Mouse (Mus musculus) heart, postnatal 14 days (tissue): ENCODE measurements around the gene Sf3b4. TPM values are rescaled to one million over a fixed set of nuclear protein-coding genes. Genes with fewer than 3 reads are reported as not detected.
A peak's percentile ranks its signal among the peaks of the same experiment; 100 is the strongest.
"Not testable (repeated sequence)": the region's sequence is repeated elsewhere in the genome, so short reads cannot be mapped to it uniquely, and the experiment has no call there.

Experiments
- DNase-seq, 2 experiments: peaks; one replicate each; pipeline ENCODE4 v3.0.0; 2021 to 2022
- intact Hi-C: fragments of 180-260 bp; cut with DNase I; formaldehyde crosslinking; loops from one replicate; pipeline ENCODE4 v1.15.1; 2025
- total RNA-seq, 2 experiments: library from RNA; stranded (reverse); gene quantifications; 2 replicates each; pipeline ENCODE4 v1.2.3; 2021

Gene Sf3b4
- total RNA-seq, 2 experiments from 2014 or later, result 18.3 to 22.3 TPM

DNA sequence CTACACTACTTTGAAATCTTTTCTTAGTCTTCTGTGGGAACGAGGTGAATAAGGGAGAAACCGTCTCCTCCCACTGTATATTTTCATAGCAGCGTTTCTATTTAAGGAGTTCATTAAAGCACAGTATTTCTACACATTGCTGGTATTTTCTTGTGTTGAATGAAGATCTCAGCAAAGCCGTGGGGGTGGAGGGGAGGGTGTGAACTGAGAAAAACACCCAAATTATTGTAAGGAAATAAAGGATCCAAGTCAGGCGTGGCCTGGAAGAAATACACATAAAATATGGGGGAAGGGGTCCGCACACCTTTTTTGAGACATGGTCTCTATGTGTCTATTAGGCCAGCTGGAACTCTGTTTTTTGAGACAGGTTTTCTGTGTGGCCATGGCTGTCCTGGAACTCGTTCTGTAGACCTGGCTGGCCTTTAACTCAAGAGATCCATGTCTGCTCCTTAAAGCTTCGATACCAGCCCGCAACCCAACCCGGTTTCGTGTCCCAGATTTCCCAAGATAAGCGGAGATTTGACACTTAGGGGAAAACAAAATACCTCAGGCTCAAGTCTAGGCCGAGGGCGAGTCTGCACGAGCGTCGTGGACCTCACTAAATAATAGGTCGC, 442 bp upstream of the Sf3b4 start:
- DNase-seq, result no peak
- intact Hi-C loops, result loop anchor here (2.0 kb wide), 1 partner anchor 49 kb away; the partner anchor contains the start of genes Hist2h2ac and Hist2h2be

DNA sequence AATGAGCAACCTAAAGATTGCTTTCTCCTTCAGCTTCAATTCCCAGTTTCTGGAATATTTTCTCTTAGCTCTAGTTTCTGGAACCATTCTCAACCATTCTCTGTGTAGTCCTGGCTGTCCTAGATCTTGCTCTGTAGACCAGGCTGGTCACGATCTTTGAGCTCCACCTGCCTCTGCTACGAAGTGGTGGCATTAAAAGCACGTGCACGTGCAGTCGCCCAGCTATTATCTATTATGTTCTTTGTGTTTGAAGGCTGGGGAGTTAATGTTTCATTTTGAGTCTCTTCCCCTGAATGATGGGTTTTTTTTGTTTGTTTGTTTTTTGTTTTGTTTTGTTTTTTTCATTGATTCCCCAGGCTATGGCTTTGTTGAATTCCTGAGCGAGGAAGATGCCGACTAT, 1.1 kb downstream of the Sf3b4 start:
- intact Hi-C loops, result loop anchor here (2.0 kb wide), 1 partner anchor 48 kb away; the partner anchor contains the start of genes Hist2h2ac and Hist2h2be
- no peak for DNase-seq

DNA sequence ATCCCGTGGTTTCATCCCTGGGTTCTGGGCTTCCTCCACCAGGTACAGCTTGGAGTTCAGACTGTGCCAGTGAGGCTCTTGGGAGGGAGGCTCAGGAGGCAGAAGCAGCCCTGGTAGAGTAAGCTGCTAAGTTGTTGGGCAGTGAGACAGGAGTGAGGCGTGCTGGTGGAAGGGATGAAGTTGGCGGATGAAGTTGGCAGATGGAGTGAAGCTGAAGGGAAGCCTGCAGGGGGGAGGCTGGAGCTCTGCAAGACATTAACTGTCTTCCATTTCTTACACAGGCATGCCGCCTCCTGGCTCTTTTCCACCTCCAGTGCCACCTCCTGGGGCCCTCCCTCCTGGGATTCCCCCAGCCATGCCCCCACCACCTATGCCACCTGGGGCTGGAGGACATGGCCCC, 1.9 kb downstream of the Sf3b4 start:
- intact Hi-C loops, DNase-seq: not testable (repeated sequence)

DNA sequence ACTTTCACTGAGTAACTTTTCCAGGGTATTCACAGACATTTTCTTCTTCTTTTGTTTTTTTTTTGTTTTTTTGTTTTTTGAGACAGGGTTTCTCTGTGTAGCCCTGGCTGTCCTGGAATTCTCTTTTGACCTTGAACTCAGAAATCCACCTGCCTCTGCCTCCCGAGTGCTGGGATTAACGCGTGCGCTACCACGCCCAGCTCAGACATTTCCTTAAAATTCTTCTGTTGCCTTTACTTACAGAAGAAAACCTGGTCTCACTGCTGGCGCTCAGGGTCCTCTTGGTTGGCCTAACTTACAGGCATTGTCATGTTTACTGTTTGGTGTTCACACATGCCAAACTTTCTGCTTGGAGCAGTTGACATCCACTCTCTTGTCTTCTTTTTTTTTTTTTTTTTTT, 3.1 kb downstream of the Sf3b4 start:
- intact Hi-C loops, result no loop called here
- DNase-seq, result no peak

DNA sequence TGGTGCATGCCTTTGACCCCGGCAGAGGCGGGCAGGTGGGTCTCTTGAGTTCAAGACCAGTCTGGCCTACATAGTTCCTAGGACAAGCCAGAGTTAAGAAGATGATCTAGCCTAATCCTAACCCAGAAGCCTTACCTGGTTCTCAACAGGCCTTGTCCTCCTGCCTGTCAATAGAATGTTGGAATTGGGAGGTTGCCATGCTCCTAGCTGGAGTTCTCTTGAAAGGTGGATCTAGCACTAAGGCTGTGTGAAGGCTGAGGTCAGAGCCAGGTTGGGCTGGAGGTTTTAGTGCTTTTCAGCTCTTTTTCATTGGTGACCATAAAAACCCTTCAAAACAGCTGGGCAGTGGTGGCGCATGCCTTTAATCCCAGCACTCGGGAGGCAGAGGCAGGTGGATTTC, 6.3 kb downstream of the Sf3b4 start:
- DNase-seq, result no peak
- intact Hi-C loops, result no loop called here

DNA sequence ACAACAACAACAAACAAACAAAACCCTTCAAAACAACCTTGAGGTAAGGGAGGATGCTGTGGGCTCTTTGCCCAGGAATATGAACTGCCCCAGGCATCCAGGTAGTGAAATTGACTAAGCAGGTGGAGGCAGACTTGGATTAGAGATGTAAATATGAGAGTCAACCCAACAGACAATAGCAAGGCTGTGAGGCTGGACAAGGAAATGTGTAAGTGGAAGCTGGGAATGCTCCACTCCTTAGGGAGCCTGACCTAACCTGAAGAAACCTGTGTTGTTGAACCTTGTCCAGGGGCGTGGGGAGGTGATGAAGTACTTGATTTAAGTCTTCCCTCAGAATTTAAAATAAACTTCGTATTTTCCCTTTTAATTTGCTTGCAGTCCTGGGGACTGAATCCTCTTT, 6.8 kb downstream of the Sf3b4 start:
- DNase-seq, result no peak
- intact Hi-C loops, result no loop called here

DNA sequence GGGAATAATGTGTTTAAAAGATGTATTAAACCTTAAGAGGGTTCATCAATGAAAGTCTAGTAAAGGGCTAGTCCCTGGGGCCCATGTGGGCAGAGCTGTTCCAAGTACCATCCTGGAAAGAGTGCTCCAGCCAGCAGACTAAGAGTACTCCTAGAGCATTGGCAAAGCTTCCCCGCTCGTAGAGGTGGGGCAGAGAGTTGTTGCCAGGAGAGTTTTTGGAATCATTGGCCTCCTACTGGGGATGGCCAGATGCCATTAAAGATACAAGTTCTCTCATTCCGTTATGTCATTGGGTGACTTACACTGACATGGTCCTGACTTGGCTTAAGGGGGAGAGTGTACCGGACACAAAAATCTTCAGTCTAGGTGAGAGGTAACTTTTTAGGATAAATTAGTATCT, 7.4 kb downstream of the Sf3b4 start:
- peak; percentile 39 to 67 for DNase-seq
- intact Hi-C loops, result no loop called here

DNA sequence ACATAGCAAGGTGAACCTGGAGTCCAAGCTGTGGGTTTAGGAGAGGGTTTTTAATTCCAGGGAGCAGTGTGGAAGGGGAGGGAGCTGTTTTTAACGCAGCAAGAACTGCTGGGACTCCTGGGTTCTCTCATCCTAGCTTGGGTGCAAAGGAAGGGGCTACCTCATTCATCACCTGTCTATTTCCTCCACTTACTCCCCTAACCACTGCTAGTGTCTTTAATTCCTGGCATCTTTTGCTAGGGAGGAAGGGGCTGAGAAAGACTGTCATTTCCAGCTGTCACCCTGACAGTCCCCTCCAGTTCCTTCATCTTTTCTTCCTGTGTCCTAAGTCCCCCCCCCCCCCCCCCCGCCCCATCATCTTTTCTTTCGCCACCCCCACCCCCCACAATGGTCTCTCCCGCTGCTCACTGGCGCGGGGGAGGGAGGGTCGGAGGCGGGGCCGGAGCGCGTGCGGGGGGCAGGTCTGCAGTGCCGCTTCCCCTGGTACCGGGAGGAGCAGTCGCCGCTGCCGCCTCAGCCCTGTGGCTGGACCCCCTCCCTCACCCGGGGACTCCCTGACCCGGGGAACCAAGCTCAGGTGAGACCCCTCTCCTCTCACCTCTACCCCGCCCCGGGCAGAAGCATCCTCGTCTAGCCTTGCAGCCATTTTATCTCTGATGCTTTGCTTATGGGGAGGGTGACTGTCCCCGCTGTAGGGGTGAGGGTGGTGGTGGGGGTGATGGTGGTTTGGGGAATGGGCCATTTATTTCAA, 8.8 kb downstream of the Sf3b4 start, which contains the start of gene Sv2a:
Gene Sv2a, plus strand, starts transcription at position 425 of the 751 bp plus-strand sequence.
- peak; percentile 50 to 63 for DNase-seq
- intact Hi-C loops, result no loop called here

DNA sequence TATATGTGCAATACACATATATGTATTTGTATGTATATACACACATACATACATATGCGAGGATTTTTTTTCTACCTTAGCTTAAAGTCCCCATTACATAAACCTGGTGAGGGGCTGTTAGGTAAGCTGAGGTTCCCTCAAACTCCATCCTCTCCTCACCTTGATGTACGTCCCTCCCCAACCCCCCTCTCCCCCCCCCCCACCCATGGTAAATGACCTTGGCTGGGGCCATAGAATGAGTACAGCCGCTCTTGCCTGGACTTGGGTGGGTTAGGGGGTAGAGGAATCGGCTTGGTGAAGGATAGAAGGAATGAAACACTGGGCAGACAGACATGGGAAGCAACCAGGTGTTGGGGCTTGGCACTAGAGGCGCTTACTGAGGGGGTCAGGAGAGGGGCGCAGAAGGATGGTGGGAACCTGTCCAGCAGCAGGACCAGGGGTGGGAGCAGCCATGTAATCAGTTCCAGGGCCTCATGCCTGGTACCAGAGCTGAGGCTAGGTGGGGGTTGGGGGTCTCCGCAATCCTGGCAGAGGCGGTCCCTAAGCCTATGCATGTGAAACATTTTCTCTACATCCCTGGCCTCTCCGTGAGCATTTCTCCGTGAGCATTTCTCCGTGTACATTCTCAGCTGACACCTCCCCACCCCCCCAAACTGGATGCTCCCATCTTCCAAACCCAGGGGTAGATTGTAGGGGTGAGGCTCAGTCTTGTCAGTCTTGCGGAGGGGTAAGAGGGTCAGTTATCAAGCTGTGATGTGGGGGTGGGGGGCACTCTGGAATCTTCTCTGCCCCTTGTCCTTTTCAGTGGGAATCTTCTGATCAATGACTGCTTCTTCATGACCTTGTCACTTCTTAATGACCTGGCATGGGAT, 9.6 kb downstream of the Sf3b4 start:
- intact Hi-C loops, result no loop called here

DNA sequence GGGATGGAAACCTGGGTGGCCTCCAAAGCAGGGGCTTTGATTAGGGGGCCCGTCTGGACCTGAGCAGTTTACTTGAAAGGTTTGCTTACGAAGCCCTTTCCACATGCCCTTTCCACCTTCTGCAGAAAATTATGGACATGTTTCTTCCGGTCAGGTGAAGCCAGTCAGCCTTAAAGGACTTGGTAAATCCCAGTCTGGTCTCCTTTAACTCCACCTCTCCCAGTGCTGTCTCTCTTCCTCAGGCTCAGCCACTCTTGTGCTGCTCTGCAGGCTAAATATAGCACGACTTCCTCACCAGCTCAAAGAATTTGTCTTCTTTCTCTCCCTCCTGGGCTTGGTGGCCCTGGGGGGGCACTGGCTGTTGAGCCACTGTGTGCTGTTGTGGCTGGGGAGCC, 10.2 kb downstream of the Sf3b4 start:
- no peak for DNase-seq
- intact Hi-C loops, result no loop called here

More for the DNA sequence above, 9.6 kb downstream of the Sf3b4 start:
- DNase-seq, result no peak

DNA sequence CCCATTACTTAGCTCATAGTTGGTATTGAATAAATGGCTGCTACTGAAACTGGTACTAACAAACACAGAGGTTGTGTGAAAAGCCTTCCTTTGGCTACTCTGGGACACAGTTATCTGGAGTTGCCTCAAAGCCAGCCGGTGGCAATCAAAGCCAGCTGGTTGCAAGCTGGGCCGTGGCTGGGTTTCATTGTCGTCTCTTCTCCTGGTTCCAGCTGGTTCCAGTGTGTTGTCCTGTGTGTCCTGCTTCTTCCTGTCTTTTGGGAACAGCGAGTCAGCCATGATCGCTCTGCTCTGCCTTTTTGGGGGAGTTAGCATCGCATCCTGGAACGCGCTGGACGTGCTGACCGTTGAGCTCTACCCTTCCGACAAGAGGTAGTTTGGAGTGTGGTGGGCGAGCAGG, 20.8 kb downstream of the Sf3b4 start:
- intact Hi-C loops, result no loop called here
- peak in 1 of 2 experiments; percentile 35 for DNase-seq

DNA sequence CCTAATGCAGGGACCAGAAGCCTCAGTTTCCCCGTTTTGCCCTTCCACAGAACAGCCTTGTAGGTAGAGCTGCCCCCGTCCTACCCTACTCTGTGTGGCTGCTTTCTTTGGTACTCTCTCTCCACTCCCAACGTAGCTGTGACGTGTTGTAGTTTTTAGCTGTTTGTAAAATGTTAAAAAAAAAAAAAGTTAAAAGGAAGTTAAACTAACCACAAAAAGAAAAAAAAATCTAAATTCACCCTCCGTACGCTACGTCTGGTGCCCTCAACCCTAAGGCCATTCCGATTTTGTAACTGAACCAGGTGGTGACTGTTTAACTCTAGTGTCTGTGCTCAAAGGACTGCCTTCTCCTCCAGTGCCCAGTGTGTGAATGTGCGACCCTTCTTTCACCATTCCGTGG, 22.8 kb downstream of the Sf3b4 start:
- intact Hi-C loops, result no loop called here
- DNase-seq, result no peak

DNA sequence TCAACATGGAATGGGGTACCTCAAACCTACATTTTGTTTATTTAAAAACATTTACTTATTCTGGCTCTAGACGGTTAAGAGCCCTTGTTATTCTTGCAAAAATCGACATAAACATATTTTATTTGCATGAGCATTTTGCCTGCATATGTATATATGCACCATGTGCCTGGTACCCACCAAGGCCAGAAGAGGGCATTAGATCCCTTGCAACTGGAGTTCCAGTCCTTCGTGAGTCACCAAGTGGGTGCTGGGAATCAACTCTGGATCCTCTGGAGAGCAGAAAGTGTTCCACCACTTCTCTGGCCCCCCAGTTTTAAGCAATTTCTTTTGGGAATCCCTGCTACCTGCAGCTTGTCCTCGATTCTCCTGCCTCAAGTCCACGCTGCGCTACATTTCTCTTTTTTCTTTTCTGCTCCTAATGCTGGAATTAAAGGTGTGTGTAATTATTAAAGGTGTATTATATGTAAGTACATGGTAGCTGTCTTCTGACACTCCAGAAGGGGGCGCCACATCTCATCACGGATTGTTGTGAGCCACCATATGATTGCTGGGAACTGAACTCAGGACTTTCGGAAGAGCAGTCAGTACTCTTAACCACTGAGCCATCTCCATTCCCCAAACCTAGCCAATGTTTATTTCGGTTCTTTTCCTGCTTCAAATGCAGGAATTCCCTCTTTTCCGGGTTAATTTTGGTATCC, 23.6 kb downstream of the Sf3b4 start:
- DNase-seq, result no peak
- intact Hi-C loops, result no loop called here

DNA sequence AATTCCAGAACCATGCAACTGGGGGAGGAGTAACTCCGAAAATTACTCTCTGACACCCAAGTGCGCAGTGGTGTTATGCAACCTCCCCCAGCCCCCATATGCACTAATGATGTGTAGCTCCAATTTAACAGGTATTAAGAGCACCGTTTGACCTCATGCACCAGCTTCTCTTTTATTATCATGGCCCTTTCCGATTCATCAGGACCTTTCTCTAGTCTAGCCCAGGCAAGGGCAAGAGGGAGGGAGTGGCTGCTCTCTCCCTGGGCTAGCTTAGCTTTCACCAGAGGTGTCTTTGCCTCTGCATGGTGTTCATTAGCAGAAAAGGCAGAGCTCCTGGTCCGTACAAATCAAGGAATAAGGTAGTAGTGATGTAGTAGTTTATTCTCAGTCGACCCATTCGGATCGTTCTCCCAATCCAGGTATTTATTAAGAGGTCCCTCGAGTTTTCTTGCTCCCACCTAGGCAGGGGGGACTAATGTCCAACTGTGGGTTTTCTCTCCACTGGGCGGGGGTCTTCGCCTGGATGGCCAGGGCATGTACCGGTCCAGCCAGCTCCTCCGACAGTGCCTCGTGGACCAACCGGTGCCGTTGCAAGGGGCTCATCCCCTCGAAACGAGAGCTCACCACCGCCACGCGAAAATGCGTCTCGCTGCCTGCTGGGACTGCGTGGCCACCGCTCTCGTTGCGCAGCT, 24.5 kb downstream of the Sf3b4 start:
- DNase-seq, result no peak
- intact Hi-C loops, result no loop called here

DNA sequence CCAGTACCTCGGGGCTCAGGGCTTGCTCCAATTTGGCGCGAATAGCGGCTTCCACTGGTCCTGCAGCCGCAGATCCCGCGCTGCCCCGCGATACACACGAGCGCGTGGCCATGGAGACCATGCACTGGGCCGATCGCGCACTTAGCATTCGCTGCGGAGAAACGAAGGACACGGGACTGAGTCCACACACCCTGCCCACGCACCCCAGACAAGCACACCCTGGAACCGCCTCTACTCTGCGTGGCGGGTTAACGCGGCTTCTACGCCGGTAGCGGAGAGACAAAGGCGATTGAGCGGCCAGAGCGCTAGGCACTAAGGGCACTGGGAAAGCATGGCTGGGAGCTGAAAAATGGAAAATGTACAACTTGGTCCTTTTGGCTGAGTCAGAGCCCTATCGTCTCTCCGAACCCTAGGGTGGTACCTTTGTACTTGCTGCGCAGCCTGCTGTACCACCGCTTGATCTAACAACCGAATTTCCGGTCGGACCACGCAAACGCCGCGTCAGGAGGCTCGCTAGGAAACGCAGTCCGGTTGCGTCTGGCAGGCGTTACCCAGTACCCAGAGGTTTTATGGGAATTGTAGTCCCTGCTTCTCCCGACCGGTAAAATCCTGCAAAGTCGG, 25.1 kb downstream of the Sf3b4 start:
- DNase-seq, result peak; percentile 84 to 85
- intact Hi-C loops, result no loop called here

DNA sequence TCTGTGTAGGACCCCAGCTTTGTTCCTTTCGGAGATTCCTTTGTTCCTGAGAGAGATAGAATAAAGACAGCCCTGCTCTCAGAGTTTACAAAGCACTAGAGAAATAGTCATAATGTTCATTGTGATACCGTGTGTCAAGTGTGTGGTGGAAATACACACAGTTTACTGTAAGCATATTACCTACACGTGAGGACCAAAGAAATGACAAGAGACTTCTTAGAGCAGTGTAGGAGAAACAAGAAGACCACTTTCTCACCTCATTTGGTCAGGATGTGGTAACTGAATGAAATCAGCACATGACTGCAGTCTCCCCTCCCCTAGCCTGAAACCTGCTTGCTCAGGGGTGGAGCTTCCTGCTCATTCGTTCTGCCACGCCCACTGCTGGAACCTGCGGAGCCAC, 26.0 kb downstream of the Sf3b4 start:
- no peak for DNase-seq
- intact Hi-C loops, result no loop called here

DNA sequence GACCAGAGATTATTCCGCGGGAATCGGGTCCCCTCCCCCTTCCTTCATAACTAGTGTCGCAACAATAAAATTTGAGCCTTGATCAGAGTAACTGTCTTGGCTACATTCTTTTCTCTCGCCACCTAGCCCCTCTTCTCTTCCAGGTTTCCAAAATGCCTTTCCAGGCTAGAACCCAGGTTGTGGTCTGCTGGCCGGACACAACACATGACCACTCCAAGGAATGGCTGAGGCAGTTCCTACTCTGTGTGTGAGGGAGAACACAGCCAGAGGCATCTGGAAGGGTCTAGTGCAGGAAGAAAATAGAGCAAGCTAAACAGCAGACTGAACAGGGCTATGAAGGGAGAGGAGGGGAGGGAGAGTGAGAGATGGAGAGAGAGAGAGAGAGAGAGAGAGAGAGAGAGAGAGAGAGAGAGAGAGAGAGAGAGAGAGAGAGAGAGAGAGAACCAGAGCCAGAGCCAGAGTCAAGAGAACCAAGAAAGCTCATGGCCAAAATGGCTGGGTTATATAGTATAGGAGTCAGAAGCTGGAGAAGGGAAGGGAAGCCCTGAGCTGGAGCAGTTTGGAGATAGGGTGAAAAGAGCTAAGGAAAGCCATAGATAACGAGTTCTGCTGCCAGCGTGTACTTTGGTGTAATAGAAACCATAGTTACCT, 26.6 kb downstream of the Sf3b4 start:
- intact Hi-C loops, DNase-seq: not testable (repeated sequence)

DNA sequence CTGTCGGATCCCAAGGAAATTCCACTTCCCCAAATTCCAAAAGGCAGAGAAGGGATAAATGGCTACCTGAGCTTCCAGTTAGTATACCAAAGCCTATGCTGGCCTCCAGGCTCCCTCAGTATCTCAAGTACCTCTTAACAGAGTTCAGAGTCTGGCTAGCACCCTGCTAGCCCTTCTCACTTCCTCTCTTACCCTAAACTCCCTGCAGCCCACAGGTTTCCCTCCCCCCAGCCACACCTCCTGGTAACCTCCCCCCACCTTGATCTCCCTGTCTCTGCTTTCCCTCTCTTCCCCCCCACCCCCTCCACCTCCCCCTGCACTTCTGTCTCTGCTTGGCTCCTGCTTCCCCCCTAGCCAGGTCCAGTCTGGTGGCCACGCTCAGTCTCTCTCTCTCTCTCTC, 27.6 kb downstream of the Sf3b4 start:
- intact Hi-C loops, result loop anchor here (10.0 kb wide), 1 partner anchor 55 kb away; no protein-coding TSS in a partner anchor
- DNase-seq, result no peak

DNA sequence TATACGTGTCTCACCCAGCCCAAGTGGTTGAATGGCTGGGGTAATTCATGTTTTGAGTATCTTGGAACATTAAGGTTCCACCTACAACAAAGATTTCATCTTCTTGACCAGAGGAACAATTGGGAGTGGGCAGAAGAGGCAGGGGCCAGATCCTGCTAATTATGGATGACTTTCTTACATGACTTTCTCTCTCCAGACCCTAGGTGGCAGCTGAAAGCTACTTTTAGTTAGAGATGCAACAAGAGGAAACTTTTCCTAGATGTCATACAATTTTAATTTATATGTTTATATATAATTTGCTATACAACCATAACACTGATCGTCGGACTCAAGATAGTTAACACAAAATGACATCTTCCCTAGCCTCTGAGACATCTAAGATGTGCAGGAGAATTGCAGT, 35.7 kb downstream of the Sf3b4 start:
- intact Hi-C loops, result loop anchor here (10.0 kb wide), 1 partner anchor 47 kb away; no protein-coding TSS in a partner anchor
- DNase-seq, result no peak
